Mouse (Mus musculus) induced T-regulatory cell, adult 2 months (primary cell): ENCODE results near the gene Sav1.

Experiments used
- DNase-seq: peaks from one replicate; pipeline ENCODE4 v3.0.0-alpha.2; 2012; ENCODE audit warnings: low read depth

The Sav1 gene

GRCm38 (mm10) chr12:69957378-69957777 is 29.4 kb downstream of the Sav1 start:
- DNase-seq, result no peak

- DNase-seq, result no peak
Measured at GRCm38 (mm10) chr12:69947502-69947901, 39.3 kb downstream of the Sav1 start.

- no peak for DNase-seq
Measured at GRCm38 (mm10) chr12:69945861-69946260, 40.9 kb downstream of the Sav1 start.

- no peak for DNase-seq
Measured at GRCm38 (mm10) chr12:69941655-69942329, 45.0 kb downstream of the Sav1 start.

GRCm38 (mm10) chr12:69939291-69939690 is 47.5 kb downstream of the Sav1 start:
- peak; percentile 14 for DNase-seq

GRCm38 (mm10) chr12:69937731-69938130 is 49.1 kb downstream of the Sav1 start:
- no peak for DNase-seq

GRCm38 (mm10) chr12:69926716-69927115 is 60.1 kb downstream of the Sav1 start:
- no peak for DNase-seq

GRCm38 (mm10) chr12:69924012-69924411 is 62.8 kb downstream of the Sav1 start:
- peak; percentile 72 for DNase-seq

- DNase-seq, result no peak
Measured at GRCm38 (mm10) chr12:69923603-69924002, 63.2 kb downstream of the Sav1 start.

GRCm38 (mm10) chr12:69923128-69923527 is 63.7 kb downstream of the Sav1 start:
- DNase-seq, result no peak

- no peak for DNase-seq
Measured at GRCm38 (mm10) chr12:69922099-69922498, 64.7 kb downstream of the Sav1 start.

- no peak for DNase-seq
Measured at GRCm38 (mm10) chr12:69917870-69918269, 68.9 kb downstream of the Sav1 start.
